Mouse (Mus musculus) C3H10T1/2 (cell line): ENCODE results near the gene Ift27. TPM values are rescaled to one million over a fixed set of nuclear protein-coding genes. Genes with fewer than 3 reads are reported as not detected.

ENCODE experiments used
- polyA plus RNA-seq, 2 experiments: library from polyadenylated mRNA; unstranded; fragments of >200 nt; fragmentation: generic; extraction: Trizol; gene quantifications; one replicate each; pipeline ENCODE4 v1.2.1; 2012; ENCODE audit warnings: missing spikeins in 2 of 2

Gene Ift27
- polyA plus RNA-seq, result 100 to 1,000 TPM in 1 of 2 experiments, 10 to 100 TPM in 1; 80.1 to 137 TPM

DNA sequence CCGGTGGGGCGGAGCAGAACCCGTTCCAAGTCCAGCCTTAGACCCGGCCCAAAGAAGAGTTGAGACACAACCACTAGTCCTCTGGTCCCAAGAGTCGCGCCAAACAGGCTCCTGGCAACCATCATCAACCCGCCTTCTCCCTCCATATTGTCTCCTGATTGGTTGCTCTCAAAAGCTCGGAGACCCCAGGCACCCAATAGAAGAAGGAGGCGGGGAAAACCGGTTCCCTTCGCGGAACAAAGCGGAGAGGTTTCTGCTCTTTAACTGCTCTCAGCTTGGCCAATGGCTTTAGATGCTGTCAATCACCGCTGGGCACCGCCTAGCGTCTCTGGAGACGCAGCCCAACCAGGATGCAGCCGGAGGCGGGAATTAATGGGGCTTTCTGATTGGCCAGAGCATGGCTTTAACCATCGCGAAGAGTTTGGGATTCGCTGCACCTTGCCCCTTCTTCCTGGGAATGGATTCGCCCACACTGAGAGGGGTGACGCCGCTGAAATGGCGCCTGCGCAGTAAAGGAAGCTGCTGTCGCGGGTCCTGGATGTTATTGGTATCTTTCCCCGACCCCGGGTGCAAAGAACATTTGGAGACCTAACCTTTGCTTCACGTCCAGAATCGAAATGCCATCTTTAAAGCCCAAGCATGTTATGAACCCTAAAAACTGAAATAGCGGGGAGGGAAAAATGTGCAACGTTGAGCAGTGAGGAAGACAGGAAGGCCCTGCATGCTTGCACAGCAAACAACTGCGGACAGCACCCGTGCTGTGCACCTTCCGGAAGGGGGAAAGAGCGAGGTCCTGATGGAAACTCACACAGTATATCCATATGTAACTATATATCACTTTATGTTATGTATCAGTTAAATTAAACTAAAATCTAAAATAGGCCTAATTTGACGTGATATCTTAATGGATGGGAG, at the start of gene Ift27:
TSS of gene Ift27 (minus strand) at position 136 of the 915 bp plus-strand sequence.

DNA sequence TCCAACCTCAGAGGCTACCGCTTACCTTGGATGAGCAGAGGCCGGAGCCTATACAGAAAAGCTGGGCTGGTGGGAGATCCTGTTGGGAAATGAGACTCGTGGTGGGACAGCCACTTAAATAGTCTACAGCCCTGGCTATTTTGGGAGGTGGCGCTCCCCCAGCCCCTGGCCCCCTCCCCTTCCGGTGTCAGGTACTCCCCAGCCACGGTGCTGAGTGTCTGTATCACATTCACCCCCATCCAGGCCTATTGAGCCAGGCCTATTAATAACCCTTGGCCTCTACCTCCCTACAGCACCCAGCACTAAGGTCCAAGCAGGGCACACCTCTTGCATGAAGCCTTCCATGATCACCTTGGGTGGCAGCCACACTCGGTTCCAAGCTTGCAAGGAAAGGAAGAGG, 32.4 kb upstream of the Ift27 start, which contains the start of gene Pvalb:
TSS of gene Pvalb (minus strand) at position 89 of the 400 bp plus-strand sequence.

DNA sequence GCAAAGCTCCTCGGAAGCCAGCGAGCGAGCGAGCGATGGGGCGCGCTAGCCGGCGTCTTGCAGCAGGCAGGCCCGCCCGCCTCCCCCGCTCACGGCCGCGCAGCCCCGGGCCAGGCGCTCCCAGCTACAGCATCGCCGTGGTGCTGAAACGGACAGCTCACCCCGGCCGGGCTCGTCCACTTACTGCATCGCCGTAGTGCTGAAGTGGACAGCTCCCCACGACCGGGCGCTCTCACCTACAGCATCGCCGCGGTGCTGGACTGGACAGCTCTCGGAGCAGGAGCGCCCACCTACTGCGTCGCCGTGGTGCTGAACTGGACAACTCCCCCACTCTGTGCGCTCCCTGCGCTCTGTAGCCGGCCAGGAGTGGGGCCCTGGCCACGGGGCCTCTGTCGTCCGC, 54.2 kb downstream of the Ift27 start, which contains the start of gene Cacng2:
TSS of gene Cacng2 (minus strand) at position 325 of the 400 bp plus-strand sequence.

Other genes starting within 250 kb of the Ift27 start
- 100 to 1,000 TPM; 209 to 351 TPM for gene Txn2, start 245.1 kb downstream of the Ift27 start, polyA plus RNA-seq
- gene Foxred2, start 217.4 kb downstream of the Ift27 start, polyA plus RNA-seq, result 10 to 100 TPM in 1 of 2 experiments, 1 to 10 TPM in 1; 1.4 to 18.8 TPM
- gene Eif3d, start 203.3 kb downstream of the Ift27 start, polyA plus RNA-seq, result 100 to 1,000 TPM; 267 to 465 TPM
- gene Cacng2, start 54.1 kb downstream of the Ift27 start, polyA plus RNA-seq, result under 1 TPM in 1 of 2 experiments, not detected in 1; 0.01 TPM
- gene Pvalb, start 32.3 kb upstream of the Ift27 start, polyA plus RNA-seq, result not detected
- gene Ncf4, start 70.7 kb upstream of the Ift27 start, polyA plus RNA-seq, result not detected
- not detected for gene Csf2rb2, start 131.6 kb upstream of the Ift27 start, polyA plus RNA-seq
- gene Csf2rb, start 151.6 kb upstream of the Ift27 start, polyA plus RNA-seq, result not detected
- not detected for gene Tex33, start 221.8 kb upstream of the Ift27 start, polyA plus RNA-seq
- 10 to 100 TPM; 13.6 to 29.6 TPM for gene Tst, start 231.8 kb upstream of the Ift27 start, polyA plus RNA-seq
- 100 to 1,000 TPM in 1 of 2 experiments, 10 to 100 TPM in 1; 62.7 to 129 TPM for gene Mpst, start 232.3 kb upstream of the Ift27 start, polyA plus RNA-seq